Mouse (Mus musculus) erythroblast, embryonic 14.5 days (primary cell): ENCODE measurements around the gene Maml1.

Source experiments
- GATA1 ChIP-seq: IDR thresholded peaks from 2 replicates; pipeline ENCODE4 v1.6.1; 2012; ENCODE audit warnings: low read length, inconsistent platforms, mixed read lengths
- TAL1 ChIP-seq: IDR thresholded peaks from 3 replicates; pipeline ENCODE4 v1.6.1; 2012; ENCODE audit warnings: low read length, inconsistent platforms, mixed read lengths

DNA sequence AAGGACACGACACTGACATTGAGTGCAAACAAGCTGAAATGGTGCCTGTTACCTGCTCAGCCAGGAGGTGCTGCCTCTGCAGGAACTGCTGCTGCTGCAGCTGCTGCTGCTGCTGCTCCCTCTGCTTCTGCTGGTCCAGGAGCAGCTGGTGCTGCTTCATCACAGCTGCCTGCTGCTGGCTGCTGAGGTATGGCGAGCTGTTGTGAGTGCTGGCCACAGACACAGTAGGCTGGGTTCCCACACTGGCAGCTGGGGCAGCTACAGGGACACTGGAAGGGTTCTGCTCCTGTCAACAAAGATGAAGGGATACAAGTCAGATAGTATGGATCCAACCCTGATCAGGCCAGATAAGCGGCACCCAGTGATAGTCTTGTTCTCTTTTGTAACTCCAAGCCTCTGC is 28.9 kb downstream of the Maml1 start:
- no peak for TF ChIP-seq GATA1
- no peak for TF ChIP-seq TAL1
